Mouse (Mus musculus) G1E (cell line): Measurements from ENCODE around the gene Cask.

ENCODE experiments used
- CTCF ChIP-seq: IDR thresholded peaks from 2 replicates; pipeline ENCODE4 v1.5.1; 2012; ENCODE audit warnings: low read depth, low read length, inconsistent platforms, mixed read lengths
- GATA1 ChIP-seq: IDR thresholded peaks from 2 replicates; pipeline ENCODE4 v1.6.1; 2012; ENCODE audit warnings: borderline replicate concordance, low read length, inconsistent platforms, mixed read lengths

- TF ChIP-seq CTCF (no peak), GATA1 (no peak)
These were observed 344.8 kb downstream of the Cask start for GRCm38 (mm10) chrX:13506376-13506775.
